Comparison of ENCODE assay signal across 9 mouse cellular contexts in genomic region chr9:112187667-112188066, GRCm38 (mm10). TPM values are rescaled to one million over a fixed set of nuclear protein-coding genes. Genes with fewer than 3 reads are reported as not detected.
DNase-seq lines count a peak whose midpoint lies in the region; ATAC-seq and TF ChIP-seq lines count a peak whose summit lies in the region.
"Had no signal": no experiment of that assay in that cellular context is flagged by ENCODE, and none has a peak within 500 bp of the region (broad histone marks: within the 10 kb centered on the region; RNA-seq: fewer than 3 reads in every experiment).

No protein-coding gene starts in this region.

- peaks cover 25% of the 10 kb centered on the region for H3K4me1 ChIP-seq in midbrain, embryonic 12.5 days
- H3K4me1 ChIP-seq in midbrain, embryonic 11.5 days (ENCODE audit: control insufficient read depth, insufficient read depth, low read length), result peaks cover 3% of the 10 kb centered on the region; the same call in 1 of the 2 replicates
- peaks cover 24% of the 10 kb centered on the region for H3K4me1 ChIP-seq in embryonic facial prominence, embryonic 10.5 days
- H3K4me1 ChIP-seq in hindbrain, postnatal 0 days (ENCODE audit: insufficient read depth, low read length), result peaks cover 11% of the 10 kb centered on the region

- H3K4me3 ChIP-seq in midbrain, embryonic 12.5 days, result no peak overlapping the region
- no peak overlapping the region for H3K4me3 ChIP-seq in midbrain, embryonic 11.5 days (ENCODE audit: low read depth, low read length)
- H3K4me3 ChIP-seq in embryonic facial prominence, embryonic 10.5 days, result peak overlapping the region; percentile 37; the same call in 1 of the 2 replicates
- no peak overlapping the region for H3K4me3 ChIP-seq in hindbrain, postnatal 0 days (ENCODE audit: low read length)

- no peaks in the 10 kb centered on the region for H3K9me3 ChIP-seq in midbrain, embryonic 12.5 days
- no peaks in the 10 kb centered on the region for H3K9me3 ChIP-seq in midbrain, embryonic 11.5 days (ENCODE audit: control insufficient read depth, low read length)
- H3K9me3 ChIP-seq in embryonic facial prominence, embryonic 10.5 days, result no peaks in the 10 kb centered on the region
- H3K9me3 ChIP-seq in hindbrain, postnatal 0 days (ENCODE audit: low read length), result no peaks in the 10 kb centered on the region

- no peak for DNase-seq in midbrain, embryonic 11.5 days (ENCODE audit: low spot score, missing footprints)
- DNase-seq in embryonic facial prominence, embryonic 10.5 days (ENCODE audit: low spot score), result no peak
- peak; percentile 24 for DNase-seq in hindbrain, postnatal 0 days (ENCODE audit: low spot score)
- peak; percentile 56 to 72 for DNase-seq in right cerebral cortex, postnatal 36 days (ENCODE audit: low spot score in 2 of 2)
- DNase-seq in T-cell, adult 2 months (ENCODE audit: low spot score), result no peak
- no peak for DNase-seq in kidney, postnatal 10 days
- no peak for DNase-seq in urinary bladder, postnatal 14 days (ENCODE audit: low spot score)

- ATAC-seq in midbrain, embryonic 12.5 days (ENCODE audit: low FRiP score, low read depth), result 0 out of 2 replicates have a peak, but pooled peaks have one; percentile 42
- ATAC-seq in midbrain, embryonic 11.5 days (ENCODE audit: low FRiP score), result no peak
- ATAC-seq in hindbrain, postnatal 0 days, result peak; percentile 45; the same call in 1 of the 2 replicates

- H3K4me2 ChIP-seq in midbrain, embryonic 12.5 days (replicated peaks), result peak overlapping the region; percentile 26; the same call in 1 of the 2 replicates
- H3K4me2 ChIP-seq in midbrain, embryonic 11.5 days, result no peak overlapping the region; the same call in 1 of the 2 replicates
- peak overlapping the region; percentile 39 for H3K4me2 ChIP-seq in hindbrain, postnatal 0 days (ENCODE audit: low read depth, low read length)
- H3K4me2 ChIP-seq: liver, embryonic 11.5 days had no signal

- no peaks in the 10 kb centered on the region for H3K36me3 ChIP-seq in midbrain, embryonic 12.5 days
- H3K36me3 ChIP-seq in midbrain, embryonic 11.5 days (ENCODE audit: control insufficient read depth, insufficient read depth, low read length), result no peaks in the 10 kb centered on the region
- no peaks in the 10 kb centered on the region for H3K36me3 ChIP-seq in embryonic facial prominence, embryonic 10.5 days (replicated peaks)
- no peaks in the 10 kb centered on the region for H3K36me3 ChIP-seq in hindbrain, postnatal 0 days (ENCODE audit: insufficient read depth, low read length)

- H3K9ac ChIP-seq in midbrain, embryonic 12.5 days (replicated peaks), result no peak overlapping the region
- no peak overlapping the region for H3K9ac ChIP-seq in midbrain, embryonic 11.5 days (ENCODE audit: low read length)
- 0 out of 2 replicates have a peak overlapping the region, but pooled peaks have one; percentile 19 for H3K9ac ChIP-seq in hindbrain, postnatal 0 days (replicated peaks; ENCODE audit: low read length)

- H3K27ac ChIP-seq in midbrain, embryonic 12.5 days (replicated peaks), result no peak overlapping the region
- H3K27ac ChIP-seq in midbrain, embryonic 11.5 days (ENCODE audit: low read depth, low read length), result no peak overlapping the region
- H3K27ac ChIP-seq in embryonic facial prominence, embryonic 10.5 days (replicated peaks), result no peak overlapping the region
- peak overlapping the region; percentile 70; the same call in 1 of the 2 replicates for H3K27ac ChIP-seq in hindbrain, postnatal 0 days

- 39% methylated on average over 14 of the region's 14 CpGs for WGBS in midbrain, embryonic 12.5 days
- 50% methylated on average over 14 of the region's 14 CpGs for WGBS in midbrain, embryonic 11.5 days
- 31% methylated on average over 14 of the region's 14 CpGs for WGBS in embryonic facial prominence, embryonic 10.5 days
- 35% methylated on average over 14 of the region's 14 CpGs for WGBS in hindbrain, postnatal 0 days

- TF ChIP-seq CTCF in hindbrain, postnatal 0 days (IDR thresholded peaks at IDR 0.05; ENCODE audit: low read depth), result no peak

- H3K27me3 ChIP-seq in midbrain, embryonic 12.5 days, result peaks cover 26% of the 10 kb centered on the region
- no peaks in the 10 kb centered on the region for H3K27me3 ChIP-seq in midbrain, embryonic 11.5 days (ENCODE audit: control insufficient read depth, insufficient read depth, low read length)
- H3K27me3 ChIP-seq in embryonic facial prominence, embryonic 10.5 days (replicated peaks; ENCODE audit: low read depth, poor library complexity, severe bottlenecking), result peaks cover 47% of the 10 kb centered on the region
- H3K27me3 ChIP-seq in hindbrain, postnatal 0 days (ENCODE audit: insufficient read depth, low read length), result no peaks in the 10 kb centered on the region

RNA-seq across cellular contexts. Expression of gene Arpp21, which starts 48.1 kb away (rescaled TPM):
- 8.6 and 10.1 TPM in 2 replicates for polyA plus RNA-seq in midbrain, embryonic 12.5 days (2016; fragmentation: Nextera tagmentation; extraction: Ambion mirVana)
- 2.4 and 2.8 TPM in 2 replicates for polyA plus RNA-seq in midbrain, embryonic 11.5 days (2014; fragmentation: Nextera tagmentation; extraction: Ambion mirVana)
- 0.63 and 1.8 TPM in 2 replicates for polyA plus RNA-seq in embryonic facial prominence, embryonic 10.5 days (2016; fragmentation: Nextera tagmentation; extraction: Ambion mirVana)
- 80.5 and 88.0 TPM in 2 replicates for total RNA-seq in hindbrain, postnatal 0 days (2014; rRNA removed)
- polyA plus RNA-seq in hindbrain, postnatal 0 days (2015; fragmentation: Nextera tagmentation; extraction: Ambion mirVana), result 60.9 and 64.6 TPM in 2 replicates

Comparison
In these comparisons a context has a peak if more than half of its experiments do, and no peak if none do; other contexts are left out.
1. DNase-seq: peak in hindbrain, postnatal 0 days (single experiment) and right cerebral cortex, postnatal 36 days (2 of 2); none in midbrain, embryonic 11.5 days (single experiment), embryonic facial prominence, embryonic 10.5 days (single experiment), T-cell, adult 2 months (single experiment), kidney, postnatal 10 days (single experiment) and urinary bladder, postnatal 14 days (single experiment).